Mouse (Mus musculus) erythroblast, adult 5-6 weeks (primary cell): ENCODE measurements around the gene Per1. TPM values are rescaled to one million over a fixed set of nuclear protein-coding genes. Genes with fewer than 3 reads are reported as not detected.

Experiments used
- ATAC-seq: replicated peaks from 2 replicates; pipeline ENCODE4 v1.8.0; 2016; ENCODE audit warnings: moderate number of reproducible peaks, mild to moderate bottlenecking, moderate TSS enrichment, inconsistent platforms; ENCODE audit not compliant: poor library complexity, low FRiP score, severe bottlenecking
- total RNA-seq, 2 experiments: library from RNA; stranded (forward) in 1 of 2; stranded (reverse) in 1 of 2; fragments of 150-400 nt in 1 of 2; fragments of 200-764, 138-1000 nt in 1 of 2; gene quantifications; 2 replicates each; pipeline versions ENCODE4 v1.2.3 to v1.2.4; 2015 to 2017; ENCODE audit warnings: low replicate concordance in 2 of 2

Per1 gene
- total RNA-seq (2015; ENCODE audit: low replicate concordance) (2.3 and 3.1 TPM in 2 replicates), total RNA-seq (2017; ENCODE audit: low replicate concordance) (1.7 and 1.9 TPM in 2 replicates)

- ATAC-seq = peak; percentile 70
These were observed at the start of gene Per1 for GRCm38 (mm10) chr11:69094697-69095429. TSS of gene Per1 (plus strand) at chr11:69095217.

GRCm38 (mm10) chr11:69045531-69046394, 49.3 kb upstream of the Per1 start, which contains the start of gene Aurkb:
TSS of gene Aurkb (plus strand) at chr11:69045647.
- peak; percentile 81 for ATAC-seq

DNA sequence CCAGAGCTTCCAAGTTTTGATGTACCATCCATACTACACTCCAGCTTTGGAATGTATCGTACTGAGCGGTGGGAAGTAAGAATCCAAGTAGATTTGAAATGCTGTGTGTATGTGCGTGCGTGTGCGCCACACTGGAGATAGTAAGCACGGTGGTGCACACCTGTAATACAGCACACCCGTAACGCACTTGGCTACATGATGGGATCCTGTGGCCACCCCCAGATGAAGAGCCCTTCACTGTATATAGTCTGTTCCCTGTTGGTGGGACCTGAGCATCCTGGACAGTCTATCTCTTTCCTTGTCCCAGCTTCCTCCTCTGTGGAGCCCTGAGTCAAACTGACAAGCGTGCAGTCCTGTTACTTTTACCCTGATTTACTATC, 48.6 kb upstream of the Per1 start:
- peak; percentile 19 for ATAC-seq

- no peak for ATAC-seq
These were observed 47.4 kb upstream of the Per1 start for GRCm38 (mm10) chr11:69047592-69047991.

DNA sequence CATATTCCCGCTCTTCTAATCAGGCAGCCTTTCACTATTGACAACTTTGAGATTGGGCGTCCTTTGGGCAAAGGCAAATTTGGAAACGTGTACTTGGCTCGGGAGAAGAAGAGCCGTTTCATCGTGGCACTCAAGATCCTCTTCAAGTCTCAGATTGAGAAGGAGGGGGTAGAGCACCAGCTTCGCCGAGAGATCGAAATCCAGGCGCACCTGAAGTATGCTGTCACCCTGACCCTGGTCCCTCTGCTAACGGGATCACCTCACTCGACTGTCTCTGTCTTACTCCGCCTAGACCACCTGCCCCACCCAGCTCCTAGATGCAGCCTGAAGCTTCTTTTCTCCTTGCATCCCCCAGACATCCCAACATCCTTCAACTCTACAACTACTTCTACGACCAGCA, 46.9 kb upstream of the Per1 start:
- no peak for ATAC-seq

- no peak for ATAC-seq
These were observed 44.3 kb upstream of the Per1 start for GRCm38 (mm10) chr11:69050748-69051147.

- no peak for ATAC-seq
These were observed 43.2 kb upstream of the Per1 start for GRCm38 (mm10) chr11:69051771-69052170.

GRCm38 (mm10) chr11:69052824-69053421, 42.1 kb upstream of the Per1 start:
- ATAC-seq = no peak

GRCm38 (mm10) chr11:69053848-69054247, 41.2 kb upstream of the Per1 start:
- no peak for ATAC-seq

DNA sequence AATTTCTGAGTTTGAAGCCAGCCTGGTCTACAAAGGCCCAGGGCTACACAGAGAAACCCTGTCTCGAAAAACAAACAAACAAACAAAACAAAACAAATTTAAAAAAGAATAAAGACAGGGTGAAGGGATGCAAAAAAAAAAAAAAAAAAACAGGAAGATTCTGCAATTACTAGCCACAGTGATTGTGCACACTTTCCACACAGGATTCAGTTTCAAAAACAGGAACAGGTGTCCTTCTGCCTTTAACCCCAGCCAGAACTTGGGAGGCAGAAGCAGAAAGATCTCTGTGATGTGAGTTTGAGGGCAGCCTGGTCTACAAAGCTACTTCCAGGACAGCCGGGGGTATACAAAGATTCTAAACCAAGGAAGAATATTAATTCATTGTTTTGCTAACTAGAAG, 36.8 kb upstream of the Per1 start:
- ATAC-seq = no peak

DNA sequence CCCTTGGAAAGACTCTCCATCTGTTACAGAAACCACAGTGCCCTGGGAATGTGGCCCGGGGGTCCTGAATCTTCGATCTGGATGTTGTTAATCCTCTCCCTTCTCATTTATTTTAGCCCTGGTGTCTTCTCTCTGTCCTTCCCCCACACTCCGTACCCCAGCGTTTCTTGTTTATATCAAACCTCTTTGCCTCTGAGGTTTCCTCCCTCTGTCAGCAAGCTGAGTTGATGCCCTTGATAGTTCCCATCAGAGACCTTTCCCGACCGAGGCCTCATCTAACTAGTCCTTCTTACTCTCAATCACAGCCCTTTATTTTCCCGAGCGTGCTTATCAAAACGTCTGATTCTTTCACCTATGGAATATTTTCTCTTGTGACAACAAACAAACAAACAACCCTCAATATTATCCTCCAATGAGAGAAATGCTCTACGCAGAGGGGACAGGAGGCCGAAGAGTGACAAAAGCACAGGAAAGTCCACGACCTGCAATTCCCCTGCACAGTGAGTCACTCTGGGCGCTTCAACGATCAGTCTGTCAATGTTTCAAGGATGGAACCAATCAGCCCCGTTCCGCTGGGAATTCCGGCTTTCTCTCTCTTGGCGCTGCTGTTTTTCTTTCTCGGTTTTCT, 36.2 kb upstream of the Per1 start:
- ATAC-seq = peak; percentile 2

- peak; percentile 81 for ATAC-seq
These were observed 35.6 kb upstream of the Per1 start, which contains the start of gene Borcs6 for GRCm38 (mm10) chr11:69059357-69059974. TSS of gene Borcs6 (plus strand) at chr11:69059717.

DNA sequence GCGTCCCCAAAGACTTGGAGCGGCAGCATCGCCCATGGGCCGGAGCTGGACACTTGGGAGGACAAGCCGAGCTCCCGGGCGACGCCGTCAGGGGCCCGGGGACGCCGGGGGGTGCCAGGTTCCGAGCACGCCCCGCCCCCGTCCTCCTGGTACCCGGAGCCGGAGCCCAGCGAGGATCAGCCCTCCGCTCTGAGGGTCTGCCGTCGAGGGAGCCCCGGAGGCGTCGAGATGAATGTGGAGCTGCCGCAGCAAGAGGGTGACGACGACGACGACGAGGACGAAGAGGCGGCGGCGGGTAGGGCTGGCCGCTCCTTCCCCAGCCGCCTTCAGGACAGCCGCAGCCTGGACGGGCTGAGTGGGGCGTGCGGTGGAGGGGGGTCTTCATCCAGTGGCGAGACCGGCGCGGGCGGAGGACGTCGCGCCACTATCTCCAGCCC, 35.0 kb upstream of the Per1 start:
- no peak for ATAC-seq

- ATAC-seq = no peak
These were observed 34.4 kb upstream of the Per1 start for GRCm38 (mm10) chr11:69060448-69061254.

GRCm38 (mm10) chr11:69061255-69061912, 33.6 kb upstream of the Per1 start:
- ATAC-seq = no peak

- no peak for ATAC-seq
These were observed 32.7 kb upstream of the Per1 start for GRCm38 (mm10) chr11:69062194-69062760.

GRCm38 (mm10) chr11:69062761-69063224, 32.2 kb upstream of the Per1 start:
- peak; percentile 30 for ATAC-seq
